ENCODE assay signal across 8 mouse cellular contexts in genomic region chr2:26353066-26353980, GRCm38 (mm10). TPM values are rescaled to one million over a fixed set of nuclear protein-coding genes. Genes with fewer than 3 reads are reported as not detected.
DNase-seq lines count a peak whose midpoint lies in the region; ATAC-seq and TF ChIP-seq lines count a peak whose summit lies in the region.

No protein-coding gene starts in this region.

- H3K9ac ChIP-seq in lung, embryonic 16.5 days (ENCODE audit: low read length) = peak overlapping the region; percentile 88; the same call in 1 of the 2 replicates

- peaks cover 5% of the 10 kb centered on the region; the same call in 1 of the 2 replicates for H3K36me3 ChIP-seq in lung, embryonic 16.5 days (ENCODE audit: control insufficient read depth, insufficient read depth, low read length)
- H3K36me3 ChIP-seq in forebrain, embryonic 10.5 days (replicated peaks) = peaks cover 21% of the 10 kb centered on the region
- H3K36me3 ChIP-seq in limb, embryonic 10.5 days = peaks cover 23% of the 10 kb centered on the region

- peak overlapping the region; percentile 90 for H3K4me3 ChIP-seq in lung, embryonic 16.5 days (ENCODE audit: low read length)
- peak overlapping the region; percentile 86 for H3K4me3 ChIP-seq in forebrain, embryonic 10.5 days
- peak overlapping the region; percentile 82 for H3K4me3 ChIP-seq in limb, embryonic 10.5 days
- peak overlapping the region; percentile 91 for H3K4me3 ChIP-seq in olfactory bulb, adult 2 months (ENCODE audit: insufficient read depth, low read depth, low read length)

- H3K4me1 ChIP-seq in lung, embryonic 16.5 days (replicated peaks; ENCODE audit: control insufficient read depth, insufficient read depth, low read length) = peaks cover 22% of the 10 kb centered on the region
- H3K4me1 ChIP-seq in forebrain, embryonic 10.5 days = peaks cover 44% of the 10 kb centered on the region
- H3K4me1 ChIP-seq in limb, embryonic 10.5 days = peaks cover 39% of the 10 kb centered on the region
- peaks cover 71% of the 10 kb centered on the region for H3K4me1 ChIP-seq in olfactory bulb, adult 2 months (ENCODE audit: control insufficient read depth, insufficient read depth, low read length)

- no peak overlapping the region for H3K27ac ChIP-seq in lung, embryonic 16.5 days (ENCODE audit: low read length)
- H3K27ac ChIP-seq in forebrain, embryonic 10.5 days = peak overlapping the region; percentile 97
- H3K27ac ChIP-seq in limb, embryonic 10.5 days = no peak overlapping the region
- peak overlapping the region; percentile 89 for H3K27ac ChIP-seq in olfactory bulb, adult 2 months (ENCODE audit: insufficient read depth, low read depth, low read length)

- H3K4me2 ChIP-seq in lung, embryonic 16.5 days (ENCODE audit: low read depth, low read length) = peak overlapping the region; percentile 98; the same call in 1 of the 2 replicates

- H3K27me3 ChIP-seq in lung, embryonic 16.5 days (ENCODE audit: control insufficient read depth, insufficient read depth, low read depth, low read length) = no peaks in the 10 kb centered on the region
- H3K27me3 ChIP-seq in forebrain, embryonic 10.5 days (ENCODE audit: poor library complexity, severe bottlenecking) = no peaks in the 10 kb centered on the region
- H3K27me3 ChIP-seq in limb, embryonic 10.5 days (ENCODE audit: low read depth, poor library complexity, severe bottlenecking) = no peaks in the 10 kb centered on the region

- WGBS in lung, embryonic 16.5 days = 83% methylated on average over 11 of the region's 11 CpGs
- 91% methylated on average over 11 of the region's 11 CpGs for WGBS in forebrain, embryonic 10.5 days
- WGBS in limb, embryonic 10.5 days = 92% methylated on average over 11 of the region's 11 CpGs
- 54% methylated on average over 11 of the region's 11 CpGs for WGBS in olfactory bulb, adult 2 months

- H3K9me3 ChIP-seq in lung, embryonic 16.5 days (ENCODE audit: control insufficient read depth, low read length) = no peaks in the 10 kb centered on the region
- no peaks in the 10 kb centered on the region for H3K9me3 ChIP-seq in forebrain, embryonic 10.5 days
- no peaks in the 10 kb centered on the region for H3K9me3 ChIP-seq in limb, embryonic 10.5 days (replicated peaks)

- no peak for DNase-seq in lung, postnatal 14 days
- DNase-seq in forebrain, embryonic 10.5 days (ENCODE audit: extremely low spot score, low spot score) = no peak
- no peak for DNase-seq in limb, embryonic 10.5 days (ENCODE audit: low spot score)
- DNase-seq in layer of hippocampus, postnatal 36 days = no peak
- no peak for DNase-seq in spleen, postnatal 36 days (ENCODE audit: low spot score in 2 of 2)
- no peak for DNase-seq in natural killer cell, adult 2 months (ENCODE audit: low spot score in 2 of 2)

- TF ChIP-seq POLR2A in olfactory bulb, adult 2 months (IDR thresholded peaks at IDR 0.05; ENCODE audit: insufficient read depth, low read depth, low read length) = no peak

- no peak for TF ChIP-seq CTCF in olfactory bulb, adult 2 months (IDR thresholded peaks at IDR 0.05; ENCODE audit: insufficient read depth, low read depth, low read length)

- no peak for ATAC-seq in lung, embryonic 16.5 days (ENCODE audit: low read depth)

RNA-seq across cellular contexts. Expression of gene Dnlz, which starts 1.4 kb away (rescaled TPM):
- 22.8 and 24.7 TPM in 2 replicates for polyA plus RNA-seq in lung, embryonic 16.5 days (2015; fragmentation: Nextera tagmentation; extraction: Ambion mirVana)
- 33.8 and 37.2 TPM in 2 replicates for polyA plus RNA-seq in forebrain, embryonic 10.5 days (2016; fragmentation: Nextera tagmentation; extraction: Ambion mirVana)
- polyA plus RNA-seq in limb, embryonic 10.5 days (2016; fragmentation: Nextera tagmentation; extraction: Ambion mirVana) = 33.9 and 36.8 TPM in 2 replicates
- not detected in 2 replicates for polyA plus RNA-seq in olfactory bulb, adult 2 months (2012; ENCODE audit: insufficient read depth, insufficient read length, low replicate concordance, missing spikeins)
- total RNA-seq in layer of hippocampus, postnatal 36 days (2021) = 10 to 100 TPM; 25.7 to 26.5 TPM

RNA-seq across cellular contexts. Expression of gene Card9, which starts 7.4 kb away (rescaled TPM):
- 4.2 and 4.4 TPM in 2 replicates for polyA plus RNA-seq in lung, embryonic 16.5 days (2015; fragmentation: Nextera tagmentation; extraction: Ambion mirVana)
- 1.00 and 1.2 TPM in 2 replicates for polyA plus RNA-seq in forebrain, embryonic 10.5 days (2016; fragmentation: Nextera tagmentation; extraction: Ambion mirVana)
- polyA plus RNA-seq in limb, embryonic 10.5 days (2016; fragmentation: Nextera tagmentation; extraction: Ambion mirVana) = 0.49 and 0.54 TPM in 2 replicates
- not detected in 2 replicates for polyA plus RNA-seq in olfactory bulb, adult 2 months (2012; ENCODE audit: insufficient read depth, insufficient read length, low replicate concordance, missing spikeins)
- total RNA-seq in layer of hippocampus, postnatal 36 days (2021) = 1 to 10 TPM; 1.6 to 2.1 TPM

RNA-seq across cellular contexts. Expression of gene Snapc4, which starts 27.1 kb away (rescaled TPM):
- 25.3 and 25.6 TPM in 2 replicates for polyA plus RNA-seq in lung, embryonic 16.5 days (2015; fragmentation: Nextera tagmentation; extraction: Ambion mirVana)
- polyA plus RNA-seq in forebrain, embryonic 10.5 days (2016; fragmentation: Nextera tagmentation; extraction: Ambion mirVana) = 37.8 and 38.9 TPM in 2 replicates
- 41.4 and 42.1 TPM in 2 replicates for polyA plus RNA-seq in limb, embryonic 10.5 days (2016; fragmentation: Nextera tagmentation; extraction: Ambion mirVana)
- not detected in 2 replicates for polyA plus RNA-seq in olfactory bulb, adult 2 months (2012; ENCODE audit: insufficient read depth, insufficient read length, low replicate concordance, missing spikeins)
- 10 to 100 TPM; 65.3 to 72.3 TPM for total RNA-seq in layer of hippocampus, postnatal 36 days (2021)

RNA-seq across cellular contexts. Expression of gene Entr1, which starts 35.8 kb away (rescaled TPM):
- 112 and 117 TPM in 2 replicates for polyA plus RNA-seq in lung, embryonic 16.5 days (2015; fragmentation: Nextera tagmentation; extraction: Ambion mirVana)
- polyA plus RNA-seq in forebrain, embryonic 10.5 days (2016; fragmentation: Nextera tagmentation; extraction: Ambion mirVana) = 127 and 128 TPM in 2 replicates
- 127 and 148 TPM in 2 replicates for polyA plus RNA-seq in limb, embryonic 10.5 days (2016; fragmentation: Nextera tagmentation; extraction: Ambion mirVana)
- polyA plus RNA-seq in olfactory bulb, adult 2 months (2012; ENCODE audit: insufficient read depth, insufficient read length, low replicate concordance, missing spikeins) = not detected in 2 replicates
- total RNA-seq in layer of hippocampus, postnatal 36 days (2021) = 100 to 1,000 TPM; 151 to 165 TPM

RNA-seq across cellular contexts. Expression of gene Pmpca, which starts 35.8 kb away (rescaled TPM):
- polyA plus RNA-seq in lung, embryonic 16.5 days (2015; fragmentation: Nextera tagmentation; extraction: Ambion mirVana) = 94.7 and 98.6 TPM in 2 replicates
- 151 and 156 TPM in 2 replicates for polyA plus RNA-seq in forebrain, embryonic 10.5 days (2016; fragmentation: Nextera tagmentation; extraction: Ambion mirVana)
- polyA plus RNA-seq in limb, embryonic 10.5 days (2016; fragmentation: Nextera tagmentation; extraction: Ambion mirVana) = 142 and 149 TPM in 2 replicates
- 415 TPM in 1 of 2 replicates, not detected in the other for polyA plus RNA-seq in olfactory bulb, adult 2 months (2012; ENCODE audit: insufficient read depth, insufficient read length, low replicate concordance, missing spikeins)
- 10 to 100 TPM; 86.5 to 93.6 TPM for total RNA-seq in layer of hippocampus, postnatal 36 days (2021)

Comparison
In these comparisons a context has a peak if more than half of its experiments do, and no peak if none do; other contexts are left out.
1. H3K27ac ChIP-seq: peak in forebrain, embryonic 10.5 days (single experiment) and olfactory bulb, adult 2 months (single experiment); none in lung, embryonic 16.5 days (single experiment) and limb, embryonic 10.5 days (single experiment).
2. RNA of gene Dnlz, which starts 1.4 kb away (polyA plus RNA-seq): 33.8 to 37.2 TPM in forebrain, embryonic 10.5 days, 33.9 to 36.8 TPM in limb, embryonic 10.5 days and 22.8 to 24.7 TPM in lung, embryonic 16.5 days; not detected in olfactory bulb, adult 2 months; every median in the first group is over 10 times any median in the second.
3. RNA of gene Snapc4, which starts 27.1 kb away (polyA plus RNA-seq): 41.4 to 42.1 TPM in limb, embryonic 10.5 days, 37.8 to 38.9 TPM in forebrain, embryonic 10.5 days and 25.3 to 25.6 TPM in lung, embryonic 16.5 days; not detected in olfactory bulb, adult 2 months; every median in the first group is over 10 times any median in the second.
4. Peak in every context shown above with its lines, with median percentiles within 50 percentile points of each other: H3K4me3 ChIP-seq.